In genomic region chr9:96328226-96328625, GRCm38 (mm10) we compare ENCODE assay signal across 27 mouse cellular contexts. TPM values are rescaled to one million over a fixed set of nuclear protein-coding genes. Genes with fewer than 3 reads are reported as not detected.
A peak's percentile ranks its signal among the peaks of the same experiment; 100 is the strongest.
DNase-seq lines count a peak whose midpoint lies in the region; ATAC-seq lines count a peak whose summit lies in the region.
"Had no signal": no experiment of that assay in that cellular context is flagged by ENCODE, and none has a peak within 500 bp of the region (broad histone marks: within the 10 kb centered on the region; RNA-seq: fewer than 3 reads in every experiment).

No protein-coding gene starts in this region.

- DNase-seq in cerebellum, adult 11-12 months: peak; percentile 65
- no peak for DNase-seq in cerebellum, postnatal 4 days (ENCODE audit: low spot score in 2 of 2)
- no peak for DNase-seq in limb, embryonic 10.5 days (ENCODE audit: low spot score)
- peak; percentile 69 for DNase-seq in cerebellum, adult 9-11 months
- DNase-seq in induced T-regulatory cell, adult 2 months (ENCODE audit: low read depth): peak; percentile 1
- DNase-seq: adrenal gland, adult 8-10 months; gastrocnemius, postnatal 36 days; heart, postnatal 36 days; liver, embryonic 13.5 days; lung, adult 2 months; lung, postnatal 14 days; right cerebral cortex, postnatal 14 days; spleen, adult 18-20 months had no signal

- no peak overlapping the region for H3K4me3 ChIP-seq in limb, embryonic 13.5 days
- no peak overlapping the region for H3K4me3 ChIP-seq in limb, embryonic 10.5 days
- H3K4me3 ChIP-seq: embryonic facial prominence, embryonic 12.5 days; forebrain, embryonic 13.5 days; heart, embryonic 15.5 days; layer of hippocampus, adult 2 months; liver, embryonic 13.5 days; neural tube, embryonic 15.5 days had no signal

- WGBS in limb, embryonic 13.5 days: 87% methylated on average over 4 of the region's 4 CpGs
- 91% methylated on average over 4 of the region's 4 CpGs for WGBS in limb, embryonic 10.5 days

- no peak overlapping the region for H3K4me2 ChIP-seq in limb, embryonic 13.5 days (replicated peaks)
- H3K4me2 ChIP-seq: embryonic facial prominence, embryonic 12.5 days; forebrain, embryonic 13.5 days; heart, embryonic 15.5 days; hindbrain, embryonic 14.5 days; liver, embryonic 13.5 days; midbrain, embryonic 11.5 days; neural tube, embryonic 15.5 days had no signal

- no peak overlapping the region for H3K27ac ChIP-seq in limb, embryonic 13.5 days
- H3K27ac ChIP-seq in limb, embryonic 10.5 days: no peak overlapping the region
- H3K27ac ChIP-seq: embryonic facial prominence, embryonic 12.5 days; forebrain, embryonic 13.5 days; heart, embryonic 15.5 days; hindbrain, embryonic 14.5 days; layer of hippocampus, adult 2 months; liver, embryonic 13.5 days; neural tube, embryonic 15.5 days had no signal

- H3K9ac ChIP-seq in limb, embryonic 13.5 days: peak overlapping the region; percentile 19; the same call in 1 of the 2 replicates
- H3K9ac ChIP-seq: embryonic facial prominence, embryonic 12.5 days; forebrain, embryonic 13.5 days; heart, embryonic 15.5 days; hindbrain, embryonic 14.5 days; liver, embryonic 13.5 days; neural tube, embryonic 15.5 days had no signal

- no peaks in the 10 kb centered on the region for H3K9me3 ChIP-seq in limb, embryonic 13.5 days
- no peaks in the 10 kb centered on the region for H3K9me3 ChIP-seq in limb, embryonic 10.5 days (replicated peaks)
- H3K9me3 ChIP-seq: embryonic facial prominence, embryonic 12.5 days; forebrain, embryonic 13.5 days; G1E; heart, embryonic 15.5 days; liver, embryonic 13.5 days; neural tube, embryonic 15.5 days had no signal

- peaks cover 19% of the 10 kb centered on the region for H3K36me3 ChIP-seq in limb, embryonic 13.5 days
- H3K36me3 ChIP-seq in limb, embryonic 10.5 days: peaks cover 42% of the 10 kb centered on the region

- H3K27me3 ChIP-seq in limb, embryonic 13.5 days: no peaks in the 10 kb centered on the region
- no peaks in the 10 kb centered on the region for H3K27me3 ChIP-seq in limb, embryonic 10.5 days (ENCODE audit: low read depth, poor library complexity, severe bottlenecking)
- H3K27me3 ChIP-seq: CH12.LX; embryonic facial prominence, embryonic 12.5 days; forebrain, embryonic 13.5 days; heart, embryonic 15.5 days; liver, embryonic 13.5 days; neural tube, embryonic 15.5 days; Patski had no signal

- H3K4me1 ChIP-seq in limb, embryonic 13.5 days: 0 out of 2 replicates have a peak, but pooled peaks cover 6% of the 10 kb centered on the region
- H3K4me1 ChIP-seq in limb, embryonic 10.5 days: peaks cover 15% of the 10 kb centered on the region
- H3K4me1 ChIP-seq: embryonic facial prominence, embryonic 12.5 days; neural tube, embryonic 15.5 days had no signal

- ATAC-seq in limb, embryonic 13.5 days (ENCODE audit: low FRiP score, low read depth): no peak
- ATAC-seq in CD4-positive, CD25-positive, alpha-beta regulatory T cell, adult 4 months: no peak
- no peak for ATAC-seq in inflammation-experienced regulatory T-cells, adult 6 months
- ATAC-seq: forebrain, embryonic 13.5 days; intestine, postnatal 0 days; Patski had no signal

RNA-seq across cellular contexts. Expression of gene Atp1b3, which starts 36.0 kb away (rescaled TPM):
- 126 and 131 TPM in 2 replicates for polyA plus RNA-seq in limb, embryonic 13.5 days (2015; fragmentation: Nextera tagmentation; extraction: Ambion mirVana)
- polyA plus RNA-seq in limb, embryonic 10.5 days (2016; fragmentation: Nextera tagmentation; extraction: Ambion mirVana): 148 and 162 TPM in 2 replicates
- polyA plus RNA-seq in CD4-positive, CD25-positive, alpha-beta regulatory T cell, adult 4 months (2017; shearing (Covaris generic)): 100 to 1,000 TPM; 219 to 284 TPM
- polyA plus RNA-seq in inflammation-experienced regulatory T-cells, adult 6 months (2017; shearing (Covaris generic)): 100 to 1,000 TPM; 181 to 248 (median 245) TPM

Comparison
In these comparisons a context has a peak if more than half of its experiments do, and no peak if none do; other contexts are left out.
1. DNase-seq: peak in cerebellum, adult 11-12 months (single experiment), cerebellum, adult 9-11 months (single experiment) and induced T-regulatory cell, adult 2 months (single experiment); none in cerebellum, postnatal 4 days (0 of 2) and limb, embryonic 10.5 days (single experiment).